Mouse (Mus musculus): ENCODE data around the gene Olfr484.
"Not testable (repeated sequence)": the region's sequence is repeated elsewhere in the genome, so short reads cannot be mapped to it uniquely, and the experiment has no call there.

Gene Olfr484

GRCm38 (mm10) chr7:108127349-108127748, at the start of gene Olfr484:
Gene Olfr484, minus strand, starts transcription at chr7:108127449.
- no peak for DNase-seq (ENCODE audit: low read depth, low spot score)

- not testable (repeated sequence) for DNase-seq (ENCODE audit: low read depth, low spot score)
These were observed 45.4 kb upstream of the Olfr484 start, which contains the start of gene Olfr486 for GRCm38 (mm10) chr7:108172642-108173041. Gene Olfr486, minus strand, starts transcription at chr7:108172742.

- DNase-seq (ENCODE audit: low read depth, low spot score), result no peak
These were observed 32.5 kb upstream of the Olfr484 start, which contains the start of gene Olfr485 for GRCm38 (mm10) chr7:108159771-108160170. Gene Olfr485, minus strand, starts transcription at chr7:108159871.

GRCm38 (mm10) chr7:108121416-108121815, 5.8 kb downstream of the Olfr484 start:
- DNase-seq (ENCODE audit: low read depth, low spot score), result no peak

DNA sequence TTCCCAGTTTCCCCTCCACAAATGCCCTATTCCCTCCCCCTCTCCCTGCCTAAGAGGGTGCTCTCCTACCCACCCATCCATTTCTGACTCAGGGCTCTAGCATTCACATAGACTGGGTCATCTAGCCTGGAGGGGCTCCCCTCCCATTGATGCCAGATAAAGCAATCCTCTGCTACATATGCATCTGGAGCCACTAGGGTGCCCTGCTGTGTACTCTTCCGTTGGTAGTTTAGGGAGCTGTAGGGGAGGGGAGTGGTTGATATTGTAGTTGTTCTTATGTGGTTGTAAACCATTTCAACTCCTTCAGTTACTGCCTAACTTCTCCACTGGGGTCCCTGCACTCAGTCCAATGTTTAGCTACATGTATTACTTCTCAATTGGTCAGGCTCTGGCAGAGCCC, 6.6 kb downstream of the Olfr484 start:
- DNase-seq (ENCODE audit: low read depth, low spot score), result no peak

- DNase-seq (ENCODE audit: low read depth, low spot score), result no peak
These were observed 26.7 kb downstream of the Olfr484 start, which contains the start of gene Olfr483 for GRCm38 (mm10) chr7:108100549-108100948. Gene Olfr483, plus strand, starts transcription at chr7:108100849.

DNA sequence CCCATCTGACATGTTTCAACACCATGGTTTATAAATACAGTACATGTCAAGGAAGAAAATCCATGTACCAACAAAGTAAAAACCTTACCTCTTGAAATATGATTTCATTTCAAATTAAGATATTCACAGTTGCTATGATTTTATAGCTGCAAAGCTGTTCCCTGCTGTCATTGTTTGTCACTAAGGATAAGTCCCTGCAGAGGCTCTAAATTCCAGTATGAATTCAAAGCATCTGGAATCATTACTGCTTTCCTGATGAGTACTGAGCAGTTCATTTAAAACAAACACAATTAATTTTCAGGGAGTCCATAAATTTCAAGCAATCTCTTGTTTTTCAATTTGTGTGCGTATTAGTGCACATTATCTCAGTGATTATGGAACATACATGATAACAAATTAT, 29.8 kb downstream of the Olfr484 start, which contains the start of gene Olfr482:
Gene Olfr482, minus strand, starts transcription at position 101 of the 400 bp plus-strand sequence.
- DNase-seq (ENCODE audit: low read depth, low spot score), result no peak

DNA sequence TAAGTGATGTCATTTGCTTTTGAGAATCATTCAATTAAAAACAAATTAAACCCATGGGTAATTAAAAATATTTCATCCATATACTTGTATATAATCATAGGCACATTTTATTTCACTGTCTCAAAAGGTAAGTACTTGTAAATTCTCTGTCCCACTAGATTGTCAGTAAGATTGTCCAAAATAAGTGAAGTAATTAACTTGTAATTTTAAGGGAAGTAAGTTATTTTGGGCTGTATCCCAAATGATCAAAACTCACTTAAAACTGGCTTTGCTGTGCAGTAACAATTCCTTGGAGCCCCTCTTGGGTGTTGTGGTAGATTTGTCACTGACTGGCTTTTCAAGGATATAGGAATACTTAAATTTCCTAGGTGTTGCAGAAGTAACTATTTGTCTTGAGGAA, 47.7 kb downstream of the Olfr484 start, which contains the start of gene Olfr481:
Gene Olfr481, plus strand, starts transcription at position 301 of the 400 bp plus-strand sequence.
- DNase-seq (ENCODE audit: low read depth, low spot score), result no peak

Measured in forelimb bud, embryonic 11.5 days (tissue).